Mouse (Mus musculus) ES-E14 (cell line): Measurements from ENCODE around the gene Tnfrsf25.

ENCODE experiments used
- CHD2 ChIP-seq: IDR thresholded peaks from 2 replicates; pipeline ENCODE4 v1.6.1; 2014; ENCODE audit warnings: mild to moderate bottlenecking, low read depth, low read length, inconsistent platforms
- HCFC1 ChIP-seq: IDR thresholded peaks from 2 replicates; pipeline ENCODE4 v1.6.1; 2012; ENCODE audit warnings: low read length, inconsistent platforms, borderline replicate concordance; ENCODE audit not compliant: insufficient read depth
- ZC3H11A ChIP-seq: IDR thresholded peaks from 2 replicates; pipeline ENCODE4 v1.6.1; 2012; ENCODE audit warnings: low read depth, mild to moderate bottlenecking, inconsistent platforms, low read length, borderline replicate concordance
- ZNF384 ChIP-seq: IDR thresholded peaks from 2 replicates; pipeline ENCODE4 v1.6.1; 2012; ENCODE audit warnings: low read depth, low read length, inconsistent platforms

DNA sequence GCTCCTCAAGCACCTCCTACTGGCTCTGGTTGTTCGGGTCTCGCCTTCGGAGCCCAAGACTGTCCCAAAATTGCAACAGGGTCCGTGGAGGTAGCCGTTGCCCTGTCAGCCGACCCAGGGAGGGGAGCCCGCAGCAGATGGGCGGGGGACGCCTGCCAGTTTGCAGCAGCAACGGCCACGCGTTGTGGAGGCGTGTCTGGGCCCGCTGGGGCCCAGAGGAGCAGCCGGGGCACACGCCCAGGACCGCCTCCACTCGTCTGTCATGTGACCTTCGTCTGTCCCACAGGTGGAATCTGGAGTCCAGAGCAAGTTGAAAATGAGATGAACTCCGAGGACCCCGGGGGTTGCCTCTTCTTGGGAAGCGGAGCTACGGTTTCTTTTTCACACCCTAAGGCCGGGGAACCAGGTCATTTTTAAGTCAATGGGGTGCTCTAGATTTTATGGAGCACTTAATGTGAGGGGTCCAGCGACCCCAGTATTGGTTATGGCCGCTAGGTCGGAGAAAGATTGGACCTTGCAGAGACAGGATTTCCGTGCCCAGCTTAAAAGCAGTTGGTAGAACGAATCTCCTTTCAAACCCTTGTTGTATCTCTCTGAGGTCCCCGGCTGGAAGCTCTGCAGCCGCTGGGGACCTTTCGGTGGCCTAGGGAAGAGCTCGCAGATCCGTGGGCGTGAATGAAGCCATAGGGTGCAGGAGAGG is 43.0 kb downstream of the Tnfrsf25 start, which contains the start of gene Hes2:
- no peak for TF ChIP-seq HCFC1
- TF ChIP-seq CHD2: no peak
- no peak for TF ChIP-seq ZNF384
- no peak for TF ChIP-seq ZC3H11A
